Mouse (Mus musculus) kidney, adult 2 months (tissue): ENCODE data around the gene Neurod2. TPM values are rescaled to one million over a fixed set of nuclear protein-coding genes. Genes with fewer than 3 reads are reported as not detected.
A peak's percentile ranks its signal among the peaks of the same experiment; 100 is the strongest.

Experiments used
- DNase-seq: peaks from one replicate; pipeline ENCODE4 v3.0.0; 2021
- H3K27ac ChIP-seq: fragments of 200-500 bp; 2 replicates; pipeline ENCODE4 v1.5.1; 2012; ENCODE audit warnings: low read depth, low read length, control low read depth, inconsistent platforms; ENCODE audit not compliant: insufficient read depth
- H3K27me3 ChIP-seq: fragments of 200-500 bp; replicated peaks from 2 replicates; pipeline ENCODE4 v1.6.1; 2012; ENCODE audit warnings: mild to moderate bottlenecking, moderate library complexity, low read length, inconsistent platforms; ENCODE audit not compliant: control insufficient read depth, insufficient read depth
- H3K36me3 ChIP-seq: fragments of 200-500 bp; 2 replicates; pipeline ENCODE4 v1.6.1; 2012; ENCODE audit warnings: mild to moderate bottlenecking, moderate library complexity, low read length, inconsistent platforms; ENCODE audit not compliant: control insufficient read depth, insufficient read depth
- H3K4me1 ChIP-seq: fragments of 200-500 bp; 2 replicates; pipeline ENCODE4 v1.6.1; 2011; ENCODE audit warnings: low read length; ENCODE audit not compliant: control insufficient read depth, insufficient read depth
- H3K4me3 ChIP-seq: fragments of 200-500 bp; 2 replicates; pipeline ENCODE4 v1.5.1; 2011; ENCODE audit warnings: mild to moderate bottlenecking, low read depth, low read length, control low read depth; ENCODE audit not compliant: insufficient read depth
- CTCF ChIP-seq: fragments of 200-500 bp; conservative IDR thresholded peaks from 2 replicates; pipeline ENCODE4 v1.5.1; 2011; ENCODE audit warnings: low read depth, mild to moderate bottlenecking, control low read depth, low read length, moderate library complexity, mixed read lengths; ENCODE audit not compliant: insufficient read depth, insufficient read length
- POLR2A ChIP-seq: fragments of 200-500 bp; IDR thresholded peaks from one replicate; pipeline ENCODE4 v1.6.1; 2011; ENCODE audit warnings: low read depth, low read length, control low read depth
- WGBS: fragments of 180-500 bp; shearing (Covaris S2); methylation state at CpG from one replicate; pipeline ENCODE4 v1.1.7; 2018; 5-methylcytosine and 5-hydroxymethylcytosine counted together
- polyA plus RNA-seq: library from polyadenylated mRNA; depleted of rRNA; stranded (reverse); fragments of >200 nt; gene quantifications from 2 replicates; pipeline ENCODE4 v1.2.3, GENCODE M21; 2012

The Neurod2 gene
- polyA plus RNA-seq, 1 experiment, result not detected

DNA sequence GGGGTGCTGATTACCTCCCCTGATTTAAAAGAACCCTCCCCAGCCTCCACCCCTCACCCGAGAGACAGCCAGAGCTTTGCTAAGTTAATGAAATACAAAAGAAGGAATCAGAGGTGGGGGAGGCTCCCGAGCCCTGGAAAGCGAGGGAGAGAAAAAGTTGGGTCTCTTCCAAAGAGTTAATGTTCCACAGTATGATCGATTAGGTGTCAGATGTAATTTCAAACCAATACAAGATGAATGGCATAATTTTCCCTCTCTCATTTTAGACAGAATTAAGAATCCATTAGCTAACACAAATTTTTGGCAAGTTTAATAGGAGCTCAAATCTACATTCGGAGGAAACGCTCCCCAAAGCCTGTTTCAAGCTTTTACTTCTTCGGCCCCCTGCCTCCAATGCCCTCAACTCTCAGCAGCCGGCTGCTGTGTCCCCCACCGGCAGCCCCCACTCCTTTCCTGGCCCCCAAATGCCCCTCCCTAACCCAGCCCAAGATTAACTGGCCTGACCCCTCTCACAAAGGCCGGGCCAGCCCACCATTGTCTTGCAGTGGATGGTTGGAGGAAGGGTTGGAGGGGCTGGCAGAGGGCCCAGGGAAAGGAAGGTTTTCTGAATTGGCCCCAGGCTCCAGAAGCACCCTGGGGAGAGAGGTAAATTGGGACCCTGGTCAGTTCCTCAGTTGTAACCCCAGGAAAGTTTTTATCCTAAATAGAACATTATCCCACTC, 30.8 kb downstream of the Neurod2 start:
- peaks cover 14% of the 10 kb centered on the region; the same call in 1 of the 2 replicates for H3K4me1 ChIP-seq
- H3K4me3 ChIP-seq, result no peak overlapping the region
- TF ChIP-seq CTCF, result no peak
- peak; percentile 39 for DNase-seq
- H3K36me3 ChIP-seq, result no peaks in the 10 kb centered on the region
- no peaks in the 10 kb centered on the region for H3K27me3 ChIP-seq
- H3K27ac ChIP-seq, result no peak overlapping the region
- WGBS, result 21% methylated on average over 10 of the region's 10 CpGs

- DNase-seq, result peak; percentile 85
- Histone ChIP-seq H3K27me3 (no peaks in the 10 kb centered on the region), H3K4me3 (no peak overlapping the region), H3K27ac (peak overlapping the region; percentile 12; the same call in 1 of the 2 replicates), H3K36me3 (no peaks in the 10 kb centered on the region), H3K4me1 (peaks cover 14% of the 10 kb centered on the region; the same call in 1 of the 2 replicates)
- 37% methylated on average over 7 of the region's 7 CpGs for WGBS
- TF ChIP-seq CTCF (0 out of 2 replicates have a peak, but pooled peaks have one; percentile 1), POLR2A (no peak)
Measured at GRCm38 (mm10) chr11:98297778-98298177, 31.7 kb downstream of the Neurod2 start.

- Histone ChIP-seq H3K27ac (peak overlapping the region; percentile 2; the same call in 1 of the 2 replicates), H3K4me1 (peaks cover 14% of the 10 kb centered on the region; the same call in 1 of the 2 replicates), H3K4me3 (no peak overlapping the region), H3K27me3 (no peaks in the 10 kb centered on the region), H3K36me3 (no peaks in the 10 kb centered on the region)
- DNase-seq, result peak; percentile 34
- 41% methylated on average over 2 of the region's 2 CpGs for WGBS
- no peak for TF ChIP-seq POLR2A
- TF ChIP-seq CTCF, result no peak
Measured at GRCm38 (mm10) chr11:98296916-98297315, 32.5 kb downstream of the Neurod2 start.

DNA sequence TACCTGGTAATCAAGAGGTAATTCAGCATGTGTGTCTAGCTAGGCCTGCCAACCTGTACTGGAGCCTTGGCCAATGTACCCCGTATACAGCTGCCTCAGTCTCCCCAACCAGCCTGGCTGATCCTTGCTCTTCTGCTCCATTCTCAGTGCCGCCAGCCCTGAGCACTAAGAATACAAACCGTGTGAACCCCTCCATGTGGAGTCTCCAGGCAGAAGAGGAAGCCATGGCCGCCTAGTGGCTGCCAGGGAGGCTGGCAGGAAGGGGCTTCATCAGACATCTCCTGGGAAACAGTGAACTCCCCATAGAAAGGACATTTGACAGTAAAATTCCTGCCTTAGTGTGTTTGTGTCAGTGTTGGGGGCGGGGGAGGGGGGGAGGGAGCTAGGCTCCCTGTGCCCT, 33.2 kb downstream of the Neurod2 start:
- WGBS, result 32% methylated on average over 5 of the region's 5 CpGs
- H3K4me3 ChIP-seq, result no peak overlapping the region
- H3K27ac ChIP-seq, result no peak overlapping the region
- DNase-seq, result peak; percentile 23
- H3K36me3 ChIP-seq, result no peaks in the 10 kb centered on the region
- no peaks in the 10 kb centered on the region for H3K27me3 ChIP-seq
- TF ChIP-seq POLR2A, result no peak
- TF ChIP-seq CTCF, result peak; percentile 42
- peaks cover 14% of the 10 kb centered on the region; the same call in 1 of the 2 replicates for H3K4me1 ChIP-seq

GRCm38 (mm10) chr11:98295013-98295585, 34.3 kb downstream of the Neurod2 start:
- DNase-seq, result peak; percentile 14
- no peak overlapping the region for H3K27ac ChIP-seq
- no peaks in the 10 kb centered on the region for H3K27me3 ChIP-seq
- H3K4me1 ChIP-seq, result peaks cover 14% of the 10 kb centered on the region; the same call in 1 of the 2 replicates
- peak overlapping the region; percentile 78 for H3K4me3 ChIP-seq
- WGBS, result 7% methylated on average over 9 of the region's 9 CpGs
- TF ChIP-seq POLR2A (no peak), CTCF (no peak)
- H3K36me3 ChIP-seq, result no peaks in the 10 kb centered on the region

DNA sequence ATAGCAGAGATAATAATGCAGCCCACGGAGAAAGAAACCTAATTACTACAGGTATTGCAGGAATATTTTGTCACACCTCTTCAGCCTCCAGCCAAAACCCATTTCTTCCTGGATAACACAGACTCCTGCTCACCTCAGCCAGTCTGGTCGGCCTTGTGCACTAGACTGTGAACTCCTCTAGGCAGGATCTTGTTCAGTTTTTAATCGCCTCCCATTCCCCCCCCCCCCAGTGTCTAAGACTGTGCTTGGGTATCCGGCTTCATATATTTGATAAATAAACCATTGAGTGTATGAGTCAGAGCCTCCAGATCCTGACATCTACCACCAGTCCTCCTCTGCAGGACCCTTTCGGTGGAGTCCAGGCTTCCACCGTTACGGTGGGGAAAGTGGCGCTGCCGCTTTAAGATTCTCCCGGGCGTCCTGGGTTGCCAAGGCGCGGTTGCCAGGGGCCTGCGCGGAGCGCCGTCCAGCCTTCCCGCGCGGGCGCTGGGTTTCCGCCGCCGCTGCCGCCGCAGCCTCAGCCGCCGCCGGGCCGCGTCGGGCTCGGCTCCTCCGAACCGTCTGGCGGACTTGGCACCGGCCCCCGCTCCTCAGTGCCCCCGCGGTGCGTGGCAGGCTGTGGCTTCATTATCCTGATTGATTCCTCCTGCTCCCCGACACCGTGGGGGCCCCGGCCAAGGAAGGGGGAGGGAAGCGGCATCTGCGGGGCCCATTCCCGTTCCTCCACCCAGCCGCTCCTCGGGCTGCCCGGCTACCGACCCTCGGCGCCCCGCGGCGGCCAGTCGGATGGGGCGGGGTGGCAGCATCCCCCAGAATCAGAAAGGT, 35.0 kb downstream of the Neurod2 start:
- no peaks in the 10 kb centered on the region for H3K36me3 ChIP-seq
- WGBS, result under 1% methylated on average over 58 of the region's 58 CpGs
- H3K27me3 ChIP-seq, result no peaks in the 10 kb centered on the region
- peak overlapping the region; percentile 78 for H3K4me3 ChIP-seq
- no peak for TF ChIP-seq POLR2A
- no peak for TF ChIP-seq CTCF
- no peak overlapping the region for H3K27ac ChIP-seq
- DNase-seq, result peak; percentile 73
- H3K4me1 ChIP-seq, result peaks cover 14% of the 10 kb centered on the region; the same call in 1 of the 2 replicates
